Mouse (Mus musculus) liver, adult 2 months (tissue): ENCODE data around the gene Lrig1. TPM values are rescaled to one million over a fixed set of nuclear protein-coding genes. Genes with fewer than 3 reads are reported as not detected.

ENCODE experiments used
- DNase-seq: peaks from one replicate; pipeline ENCODE4 v3.0.0-alpha.2; 2011; ENCODE audit warnings: low read depth, low spot score; ENCODE audit errors: extremely low read depth
- H3K27ac ChIP-seq: fragments of 200-500 bp; replicated peaks from 2 replicates; pipeline ENCODE4 v1.5.1; 2012; ENCODE audit warnings: low read depth, mild to moderate bottlenecking, control low read depth, inconsistent platforms, low read length; ENCODE audit not compliant: insufficient read depth
- H3K27me3 ChIP-seq: fragments of 200-500 bp; 2 replicates; pipeline ENCODE4 v1.6.1; 2012; ENCODE audit warnings: mild to moderate bottlenecking, moderate library complexity, low read length, inconsistent platforms; ENCODE audit not compliant: control insufficient read depth, insufficient read depth
- H3K36me3 ChIP-seq: fragments of 200-500 bp; 2 replicates; pipeline ENCODE4 v1.6.1; 2012; ENCODE audit warnings: low read length, inconsistent platforms; ENCODE audit not compliant: control insufficient read depth, insufficient read depth
- H3K4me1 ChIP-seq: fragments of 200-500 bp; 2 replicates; pipeline ENCODE4 v1.6.1; 2011; ENCODE audit warnings: low read length; ENCODE audit not compliant: control insufficient read depth, insufficient read depth
- H3K4me3 ChIP-seq: fragments of 200-500 bp; 2 replicates; pipeline ENCODE4 v1.5.1; 2011; ENCODE audit warnings: low read depth, mild to moderate bottlenecking, control low read depth, low read length, moderate library complexity; ENCODE audit not compliant: insufficient read depth
- H3K79me2 ChIP-seq: fragments of 200-500 bp; 2 replicates; pipeline ENCODE4 v1.6.1; 2012; ENCODE audit warnings: inconsistent platforms, mild to moderate bottlenecking, low read length, moderate library complexity; ENCODE audit not compliant: control insufficient read depth, insufficient read depth
- H3K9ac ChIP-seq: fragments of 200-500 bp; 2 replicates; pipeline ENCODE4 v1.6.1; 2012; ENCODE audit warnings: low read depth, mild to moderate bottlenecking, control low read depth, inconsistent platforms, low read length
- CTCF ChIP-seq: fragments of 200-500 bp; IDR thresholded peaks from 2 replicates; pipeline ENCODE4 v1.5.1; 2011; ENCODE audit warnings: low read depth, low read length, control low read depth
- POLR2A ChIP-seq: fragments of 200-500 bp; IDR thresholded peaks from 2 replicates; pipeline ENCODE4 v1.6.1; 2011; ENCODE audit warnings: low read length, control low read depth; ENCODE audit not compliant: insufficient read depth; ENCODE audit errors: extremely low read depth
- WGBS: fragments of 180-500 bp; shearing (Covaris S2); methylation state at CpG from one replicate; pipeline ENCODE4 v1.1.7; 2018; 5-methylcytosine and 5-hydroxymethylcytosine counted together
- polyA plus RNA-seq: library from polyadenylated mRNA; depleted of rRNA; stranded (reverse); fragments of >200 nt; gene quantifications from 2 replicates; pipeline ENCODE4 v1.2.3, GENCODE M21; 2012
- total RNA-seq: library from RNA; depleted of rRNA; stranded (reverse); fragments of >200 nt; gene quantifications from 2 replicates; pipeline ENCODE4 v1.2.3, GENCODE M21; 2014

The Lrig1 gene
- total and polyA plus RNA-seq, 2 experiments = 12.4 to 14.8 TPM

GRCm38 (mm10) chr6:94601811-94602210 is 98.1 kb downstream of the Lrig1 start:
- TF ChIP-seq POLR2A = no peak
- TF ChIP-seq CTCF = no peak
- H3K4me1 ChIP-seq = peaks cover 13% of the 10 kb centered on the region; the same call in 1 of the 2 replicates
- peak overlapping the region; percentile 59 for H3K27ac ChIP-seq
- H3K36me3 ChIP-seq = peaks cover 6% of the 10 kb centered on the region
- WGBS = 57% methylated on average over 5 of the region's 5 CpGs
- H3K79me2 ChIP-seq = no peaks in the 10 kb centered on the region
- H3K9ac ChIP-seq = no peak overlapping the region
- no peaks in the 10 kb centered on the region for H3K27me3 ChIP-seq
- H3K4me3 ChIP-seq = no peak overlapping the region
- no peak for DNase-seq

GRCm38 (mm10) chr6:94601101-94601500 is 98.9 kb downstream of the Lrig1 start:
- peak; percentile 97 for DNase-seq
- peak; percentile 66 for TF ChIP-seq CTCF
- no peak for TF ChIP-seq POLR2A
- H3K9ac ChIP-seq = no peak overlapping the region
- H3K36me3 ChIP-seq = peaks cover 6% of the 10 kb centered on the region
- H3K4me1 ChIP-seq = peaks cover 13% of the 10 kb centered on the region; the same call in 1 of the 2 replicates
- H3K4me3 ChIP-seq = no peak overlapping the region
- H3K27ac ChIP-seq = peak overlapping the region; percentile 59
- 26% methylated on average over 5 of the region's 5 CpGs for WGBS
- H3K79me2 ChIP-seq = no peaks in the 10 kb centered on the region
- no peaks in the 10 kb centered on the region for H3K27me3 ChIP-seq

DNA sequence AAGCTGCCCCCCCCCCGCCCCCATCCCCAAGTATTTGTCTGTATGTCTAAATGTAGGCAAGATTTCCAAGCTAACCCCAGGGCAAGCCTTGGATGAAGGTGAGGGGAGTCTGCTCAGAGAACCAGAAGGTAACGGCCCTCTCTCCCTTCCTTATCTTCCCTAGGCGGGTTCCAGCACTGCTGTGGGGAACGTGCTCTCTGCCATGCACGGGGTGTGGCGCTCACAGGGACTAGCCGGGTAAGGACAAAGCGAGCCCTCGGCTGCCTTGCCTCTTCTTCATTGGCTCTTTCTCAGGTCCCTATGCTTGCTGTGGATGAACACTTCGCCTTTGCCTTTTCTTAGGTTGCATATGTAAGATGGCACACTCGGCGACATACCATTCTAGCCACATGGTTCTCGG is 100.9 kb downstream of the Lrig1 start:
- Histone ChIP-seq H3K36me3 (peaks cover under 1% of the 10 kb centered on the region; the same call in 1 of the 2 replicates), H3K4me1 (peaks cover 13% of the 10 kb centered on the region; the same call in 1 of the 2 replicates), H3K27me3 (no peaks in the 10 kb centered on the region), H3K4me3 (no peak overlapping the region), H3K9ac (no peak overlapping the region), H3K27ac (no peak overlapping the region), H3K79me2 (no peaks in the 10 kb centered on the region)
- WGBS = 96% methylated on average over 13 of the region's 13 CpGs
- TF ChIP-seq POLR2A (no peak), CTCF (no peak)
- no peak for DNase-seq

DNA sequence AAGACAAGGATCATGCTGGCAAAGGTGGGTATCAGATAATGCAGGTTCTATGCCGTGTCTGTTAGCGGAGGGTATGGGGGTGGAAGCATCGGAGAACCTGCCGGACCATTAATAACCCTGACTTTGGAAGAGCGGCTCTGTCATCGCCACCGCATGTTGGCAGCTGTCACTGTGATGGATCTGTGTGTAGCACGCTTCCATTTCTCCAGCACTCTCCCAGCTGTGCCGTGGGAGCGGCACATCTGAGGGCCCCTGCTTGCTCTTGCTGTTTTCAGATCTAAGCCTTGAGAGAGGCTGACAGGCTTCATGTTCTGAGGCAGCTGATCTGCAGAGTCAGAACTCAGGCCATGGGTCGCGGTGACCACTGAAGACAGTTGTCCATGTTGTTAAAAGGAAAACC is 101.5 kb downstream of the Lrig1 start:
- Histone ChIP-seq H3K36me3 (no peaks in the 10 kb centered on the region), H3K9ac (no peak overlapping the region), H3K4me1 (peaks cover 13% of the 10 kb centered on the region; the same call in 1 of the 2 replicates), H3K27me3 (no peaks in the 10 kb centered on the region), H3K27ac (no peak overlapping the region), H3K4me3 (no peak overlapping the region), H3K79me2 (no peaks in the 10 kb centered on the region)
- no peak for DNase-seq
- TF ChIP-seq CTCF = no peak
- no peak for TF ChIP-seq POLR2A
- 94% methylated on average over 12 of the region's 12 CpGs for WGBS

GRCm38 (mm10) chr6:94596761-94597485 is 103.0 kb downstream of the Lrig1 start:
- H3K9ac ChIP-seq = no peak overlapping the region
- H3K27ac ChIP-seq = no peak overlapping the region
- no peaks in the 10 kb centered on the region for H3K79me2 ChIP-seq
- H3K4me1 ChIP-seq = peaks cover 12% of the 10 kb centered on the region; the same call in 1 of the 2 replicates
- H3K27me3 ChIP-seq = no peaks in the 10 kb centered on the region
- H3K4me3 ChIP-seq = no peak overlapping the region
- TF ChIP-seq POLR2A (no peak), CTCF (0 out of 2 replicates have a peak, but pooled peaks have one; percentile 11)
- no peak for DNase-seq
- WGBS = 77% methylated on average over 10 of the region's 10 CpGs
- H3K36me3 ChIP-seq = no peaks in the 10 kb centered on the region
